Mouse (Mus musculus) embryo, embryonic 9.5 days (tissue): ENCODE results near the gene Krtap4-2.

Source experiments
- DNase-seq: peaks from one replicate; pipeline ENCODE4 v3.0.0-alpha.2; 2017; ENCODE audit errors: extremely low spot score

The Krtap4-2 gene

GRCm38 (mm10) chr11:99590981-99591380 is 43.9 kb downstream of the Krtap4-2 start, which contains the start of gene Krtap1-3:
TSS of gene Krtap1-3 (minus strand) at chr11:99591339.
- DNase-seq = no peak

- DNase-seq = no peak
Observed at GRCm38 (mm10) chr11:99585096-99585495, 49.8 kb downstream of the Krtap4-2 start.
